Mouse (Mus musculus) cerebellum, postnatal 25 days (tissue): ENCODE measurements around the gene Vamp2.
A peak's percentile ranks its signal among the peaks of the same experiment; 100 is the strongest.

ENCODE experiments used
- DNase-seq, 2 experiments: peaks; one replicate each; pipeline ENCODE4 v3.0.0; 2021; ENCODE audit warnings: mixed read lengths in 2 of 2

Gene Vamp2

DNA sequence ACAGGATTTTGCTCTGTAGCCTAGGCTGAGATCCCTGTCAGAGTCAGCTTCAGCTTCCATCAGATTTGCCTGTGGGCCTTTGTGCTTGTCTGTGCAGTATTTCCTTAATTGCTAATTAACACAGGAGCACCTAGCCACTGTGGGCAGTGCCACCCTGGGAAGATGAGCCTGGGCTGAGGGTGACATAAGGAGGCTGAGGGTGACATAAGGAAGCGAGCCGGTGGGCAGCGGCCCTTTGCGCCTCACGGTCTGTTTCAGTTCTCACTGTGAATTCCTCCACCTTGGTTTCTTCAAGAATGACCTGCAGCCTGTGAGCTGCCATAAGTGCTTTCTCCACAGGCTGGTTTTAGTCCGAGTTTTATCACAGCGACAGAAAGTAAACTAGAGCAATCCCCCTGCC, 6.7 kb upstream of the Vamp2 start:
- DNase-seq: peak in 1 of 2 experiments; percentile 4

DNA sequence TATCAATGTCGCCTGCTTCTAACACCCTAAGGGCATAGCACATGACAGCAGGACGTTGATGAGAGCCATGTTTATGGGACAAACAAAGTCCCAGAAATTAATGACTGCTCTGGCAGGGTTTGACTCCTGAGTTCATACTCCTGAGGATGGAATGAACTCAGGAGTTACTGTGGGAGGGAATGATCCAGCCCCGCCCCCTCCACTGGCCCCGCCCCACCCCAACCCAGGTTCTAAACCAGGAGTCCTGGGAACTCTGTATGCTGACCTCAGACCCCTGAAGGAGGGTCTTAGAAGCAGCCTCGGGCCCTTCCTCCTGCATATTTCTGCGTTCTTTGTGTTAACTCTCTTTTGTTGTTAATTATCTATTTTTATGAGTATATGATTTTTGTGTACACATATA, 2.7 kb upstream of the Vamp2 start:
- peak in 1 of 2 experiments; percentile 3 for DNase-seq

DNA sequence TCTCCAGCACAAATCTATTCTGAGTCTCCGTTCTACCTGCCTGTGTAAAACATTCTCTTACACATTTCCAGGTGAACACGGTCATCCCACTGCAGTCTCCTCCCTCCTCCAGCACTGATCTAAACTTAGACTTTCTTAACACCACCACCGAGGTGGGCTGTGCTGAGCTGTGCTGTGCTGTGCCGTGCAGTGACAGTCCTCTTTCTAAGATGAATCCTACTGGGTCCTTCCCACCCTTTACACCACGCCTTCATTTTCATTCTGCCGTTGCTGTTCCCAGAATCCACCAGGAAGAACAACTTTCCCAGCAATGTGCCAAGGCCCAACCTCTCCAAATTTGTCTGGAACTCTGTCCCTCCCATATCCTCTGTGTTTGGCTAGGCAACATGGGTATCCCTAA, 1.9 kb upstream of the Vamp2 start:
- DNase-seq: peak in 1 of 2 experiments; percentile 2

DNA sequence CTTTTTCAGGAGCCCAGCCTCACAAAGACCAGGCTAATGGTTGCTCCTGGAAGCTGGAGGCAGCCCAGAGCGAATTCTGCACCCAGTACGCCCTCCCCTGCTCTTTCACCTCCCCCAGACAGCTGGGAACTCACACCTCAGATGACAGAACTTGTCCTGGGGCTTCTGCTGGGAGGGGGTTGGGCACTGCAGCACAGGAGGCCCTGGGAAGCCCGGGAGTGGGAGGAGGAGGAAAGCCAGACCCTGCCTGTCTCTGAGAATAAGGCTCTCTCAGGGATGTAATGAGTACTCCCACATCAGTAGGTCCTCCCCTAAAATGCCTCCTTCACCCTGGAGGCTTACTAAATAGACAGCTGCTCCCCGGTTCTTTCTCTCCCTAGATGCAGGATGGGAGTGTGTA, 1.2 kb upstream of the Vamp2 start:
- peak in 1 of 2 experiments; percentile 10 for DNase-seq

DNA sequence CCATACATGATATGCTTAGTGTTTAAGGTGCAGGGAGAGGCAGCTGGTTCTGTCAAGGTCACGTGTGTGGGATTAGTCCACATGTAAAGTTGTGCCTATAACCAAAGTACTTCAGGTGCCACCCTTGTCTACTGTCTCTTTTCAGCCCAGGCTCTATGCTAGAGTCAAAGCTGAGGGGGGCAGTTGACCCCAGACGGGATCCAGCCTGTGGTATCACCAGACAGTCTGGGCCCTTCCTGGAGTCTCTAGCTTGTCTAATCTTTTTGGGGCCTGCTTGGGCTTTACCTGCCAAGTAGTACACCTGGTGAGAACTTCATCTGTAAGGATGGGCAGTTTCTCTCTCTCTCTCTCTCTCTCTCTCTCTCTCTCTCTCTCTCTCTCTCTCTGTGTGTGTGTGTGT, 693 bp upstream of the Vamp2 start:
- peak in 1 of 2 experiments; percentile 15 for DNase-seq

DNA sequence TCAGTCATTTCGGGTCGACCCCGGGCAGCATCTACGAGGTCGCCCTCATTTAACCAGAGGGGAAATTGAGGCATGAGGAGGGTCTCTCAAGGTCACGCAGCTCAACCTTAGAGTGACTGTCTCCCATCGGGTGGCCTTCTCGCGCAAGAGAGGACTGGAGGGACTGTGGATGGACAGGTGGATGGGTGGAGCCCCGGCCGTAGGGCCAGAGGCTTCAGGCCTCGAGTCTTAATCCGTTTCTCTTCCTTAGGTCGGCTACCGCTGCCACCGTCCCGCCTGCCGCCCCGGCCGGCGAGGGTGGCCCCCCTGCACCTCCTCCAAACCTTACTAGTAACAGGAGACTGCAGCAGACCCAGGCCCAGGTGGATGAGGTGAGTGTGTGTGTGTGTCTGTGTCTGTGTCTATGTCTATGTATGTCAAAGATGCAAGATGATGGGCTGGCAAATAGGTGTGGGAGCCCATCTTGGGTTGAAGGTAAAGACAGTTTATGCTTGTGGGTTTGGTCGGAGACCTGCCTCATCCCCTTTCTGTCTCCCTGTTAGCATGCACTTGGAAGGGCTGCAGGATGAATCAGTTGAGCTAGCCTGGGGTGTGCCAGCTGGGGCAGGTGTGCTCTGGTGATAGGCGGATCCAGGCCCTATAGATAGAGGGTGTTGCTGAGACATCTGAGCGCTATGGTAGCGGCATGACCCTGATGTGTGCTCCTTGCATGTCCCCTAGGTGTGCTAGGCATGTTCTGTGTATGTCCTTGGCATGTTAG, 746 bp downstream of the Vamp2 start:
- peak in 1 of 2 experiments; percentile 39 for DNase-seq

DNA sequence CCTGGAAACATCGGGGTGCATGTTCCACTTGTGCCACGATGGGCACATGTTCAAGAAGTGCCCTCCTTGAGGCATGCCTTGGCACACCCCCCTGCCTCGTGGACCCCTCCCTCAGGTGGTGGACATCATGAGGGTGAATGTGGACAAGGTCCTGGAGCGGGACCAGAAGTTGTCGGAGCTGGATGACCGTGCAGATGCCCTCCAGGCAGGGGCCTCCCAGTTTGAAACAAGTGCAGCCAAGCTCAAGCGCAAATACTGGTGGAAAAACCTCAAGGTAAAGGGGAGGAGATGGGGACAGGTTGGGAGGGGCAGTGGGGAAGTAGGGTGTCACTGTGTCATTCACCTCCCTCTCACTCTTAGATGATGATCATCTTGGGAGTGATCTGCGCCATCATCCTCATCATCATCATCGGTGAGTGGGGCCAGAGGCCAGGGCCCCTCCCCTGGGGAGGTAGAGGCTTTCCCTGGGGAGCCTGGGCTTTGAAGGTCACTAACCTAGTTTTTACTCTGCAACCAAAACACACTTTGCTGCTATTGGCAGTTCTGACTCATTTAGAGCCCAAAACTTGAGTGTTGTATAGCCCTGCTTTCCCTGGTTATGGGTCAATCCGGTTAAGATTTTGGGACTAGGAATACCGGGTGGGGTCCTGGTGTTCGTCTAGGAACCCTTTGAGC, 1.5 kb downstream of the Vamp2 start:
- peak; percentile 33 to 54 for DNase-seq

DNA sequence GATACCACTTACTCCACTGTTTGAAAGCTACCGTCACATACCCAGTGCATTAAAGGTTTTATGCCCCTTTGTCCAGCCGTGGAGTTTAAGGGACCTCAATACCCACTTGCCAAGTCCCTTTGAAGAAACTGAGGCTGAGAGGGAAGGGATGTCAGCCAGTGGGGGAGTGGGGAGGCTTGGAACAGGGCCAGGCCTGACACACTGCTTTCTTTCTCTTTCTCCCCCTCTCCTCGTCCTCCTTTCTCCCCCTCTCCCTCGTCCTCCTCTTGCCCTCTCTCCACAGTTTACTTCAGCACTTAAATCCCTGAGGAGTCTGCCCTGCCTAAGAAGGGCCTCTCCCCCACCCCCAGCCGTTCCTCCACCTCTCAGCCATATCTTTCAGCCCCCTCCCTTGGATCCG, 2.1 kb downstream of the Vamp2 start:
- DNase-seq: peak in 1 of 2 experiments; percentile 49

DNA sequence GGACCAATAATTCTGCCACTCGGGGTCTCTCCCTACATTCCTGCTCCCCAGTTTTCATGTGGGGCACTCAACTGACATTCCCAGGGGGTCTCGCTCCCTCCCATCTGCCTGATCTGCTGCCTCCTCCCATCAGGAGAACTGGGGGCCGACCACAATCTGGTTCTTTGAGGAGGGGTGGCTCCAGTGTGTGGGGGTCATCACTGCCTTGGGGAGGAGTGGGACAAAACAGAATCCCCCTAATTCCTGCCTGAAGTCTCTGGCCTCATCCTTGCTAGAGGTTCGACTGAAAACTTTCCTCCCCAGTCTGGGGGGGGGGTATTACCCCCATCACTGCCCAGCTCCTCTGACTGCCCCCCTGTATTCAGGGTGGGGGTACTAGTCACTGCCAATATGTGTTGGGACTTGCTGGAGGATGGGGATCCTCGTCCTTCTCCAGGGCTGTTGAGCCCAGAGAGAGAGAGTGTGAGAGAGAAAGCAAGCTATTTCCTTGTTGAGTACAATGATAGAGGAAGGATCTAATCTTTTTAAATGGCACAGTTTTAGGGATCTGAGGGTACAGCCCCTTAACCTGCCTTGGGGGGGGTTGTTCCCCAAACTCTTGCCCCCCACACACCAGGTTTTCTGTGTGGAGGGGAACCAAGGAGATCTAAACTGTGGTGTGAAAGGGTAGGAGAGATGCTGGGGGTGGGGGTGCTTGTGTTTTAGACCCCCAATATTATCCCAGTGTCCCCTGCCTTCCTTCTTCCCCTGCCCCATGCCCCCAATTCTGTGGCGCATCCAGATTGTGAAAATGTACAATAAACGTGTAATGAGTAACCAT, 3.5 kb downstream of the Vamp2 start:
- no peak for DNase-seq

DNA sequence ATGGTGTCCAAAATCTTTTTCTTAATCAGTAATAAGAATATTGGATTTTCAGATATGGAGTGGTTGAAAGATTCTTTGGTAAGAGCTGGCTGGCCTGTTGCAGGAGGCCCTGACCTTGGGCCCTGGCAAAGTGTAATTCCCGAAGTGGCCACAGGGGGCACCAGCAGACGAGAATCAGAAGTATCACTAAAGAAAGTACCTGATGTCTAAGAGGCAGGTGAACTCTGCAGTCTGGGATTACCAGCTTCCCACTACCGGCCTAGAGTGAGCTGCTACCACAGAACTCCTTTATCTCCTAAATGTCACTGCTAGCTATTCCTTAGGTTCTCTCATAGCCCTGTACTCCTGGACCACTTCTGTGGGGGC, 4.1 kb downstream of the Vamp2 start:
- peak; percentile 93 to 94 for DNase-seq

DNA sequence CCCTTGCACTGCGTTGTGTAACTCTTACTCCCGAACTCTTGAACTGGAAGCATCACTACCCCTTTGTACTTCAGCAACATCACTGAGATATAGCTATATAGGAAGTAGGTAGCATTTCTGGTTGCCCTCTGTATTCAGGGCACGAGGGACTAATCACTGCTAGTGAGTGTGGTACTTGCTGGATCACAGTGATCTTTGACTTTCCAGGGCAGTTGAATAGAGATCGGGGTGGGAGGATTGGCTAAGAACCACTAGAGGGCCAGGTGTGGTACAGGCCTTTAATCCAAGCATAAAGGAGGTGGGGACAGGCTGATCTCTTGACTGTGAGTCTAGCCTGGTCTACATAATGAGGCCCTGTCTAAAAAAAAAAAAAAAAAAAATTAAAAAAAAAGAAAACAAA, 4.6 kb downstream of the Vamp2 start:
- no peak for DNase-seq

DNA sequence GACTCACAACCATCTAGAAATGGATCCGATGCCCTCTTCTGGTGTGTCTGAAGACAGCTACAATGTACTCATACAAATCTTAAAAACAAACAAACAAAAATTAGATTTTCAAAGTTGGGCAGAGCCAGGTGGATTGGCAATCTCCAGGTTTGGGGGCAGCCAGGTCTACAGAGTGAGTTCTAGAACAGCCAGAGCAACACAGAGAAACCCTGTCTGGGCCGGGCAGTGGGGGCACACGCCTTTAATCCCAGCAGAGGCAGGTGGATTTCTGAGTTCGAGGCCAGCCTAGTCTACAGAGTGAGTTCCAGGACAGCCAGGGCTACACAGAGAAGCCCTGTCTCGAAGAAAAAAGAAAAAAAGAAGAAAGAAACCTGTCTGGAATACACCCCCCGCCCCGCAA, 5.6 kb downstream of the Vamp2 start:
- peak; percentile 19 to 31 for DNase-seq

DNA sequence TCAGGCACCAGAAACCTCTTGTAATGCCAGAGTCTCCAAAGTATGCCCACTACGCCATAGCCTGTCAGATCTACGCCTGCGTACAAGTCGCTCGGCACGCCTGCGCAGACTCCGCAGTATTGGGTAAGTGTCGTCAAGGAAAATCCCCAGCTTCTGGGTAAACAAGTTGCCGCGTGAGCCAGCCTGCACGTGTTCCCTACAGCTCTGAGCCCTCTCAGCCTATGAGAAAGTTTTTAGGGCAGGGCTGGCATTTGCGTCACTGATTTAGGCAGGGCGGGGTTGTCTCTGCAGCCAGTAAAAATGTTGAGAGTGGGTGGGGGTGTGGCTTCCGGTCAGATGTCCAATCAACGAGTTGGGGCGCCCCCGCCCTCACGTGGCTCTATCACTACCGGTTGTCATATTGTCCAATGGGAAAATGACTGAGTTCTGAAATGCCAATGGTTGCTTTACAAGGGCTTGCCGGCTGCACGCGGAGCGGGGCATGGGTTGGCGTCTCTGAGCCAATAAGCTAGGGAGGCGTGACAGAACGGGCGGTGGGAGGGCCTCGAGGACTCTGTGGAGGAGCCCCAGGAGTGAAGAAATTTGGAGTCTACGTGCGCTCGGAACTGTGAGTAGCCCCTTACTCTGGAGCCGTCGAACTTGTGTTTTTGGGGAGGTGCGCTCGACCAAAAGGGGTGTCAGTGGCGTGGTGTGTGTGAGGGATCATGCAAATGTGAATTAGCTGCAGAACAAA, 6.6 kb downstream of the Vamp2 start, which contains the start of gene Per1:
Per1 (plus strand) TSS at position 521 of the 733 bp plus-strand sequence.
- peak; percentile 98 to 99 for DNase-seq

DNA sequence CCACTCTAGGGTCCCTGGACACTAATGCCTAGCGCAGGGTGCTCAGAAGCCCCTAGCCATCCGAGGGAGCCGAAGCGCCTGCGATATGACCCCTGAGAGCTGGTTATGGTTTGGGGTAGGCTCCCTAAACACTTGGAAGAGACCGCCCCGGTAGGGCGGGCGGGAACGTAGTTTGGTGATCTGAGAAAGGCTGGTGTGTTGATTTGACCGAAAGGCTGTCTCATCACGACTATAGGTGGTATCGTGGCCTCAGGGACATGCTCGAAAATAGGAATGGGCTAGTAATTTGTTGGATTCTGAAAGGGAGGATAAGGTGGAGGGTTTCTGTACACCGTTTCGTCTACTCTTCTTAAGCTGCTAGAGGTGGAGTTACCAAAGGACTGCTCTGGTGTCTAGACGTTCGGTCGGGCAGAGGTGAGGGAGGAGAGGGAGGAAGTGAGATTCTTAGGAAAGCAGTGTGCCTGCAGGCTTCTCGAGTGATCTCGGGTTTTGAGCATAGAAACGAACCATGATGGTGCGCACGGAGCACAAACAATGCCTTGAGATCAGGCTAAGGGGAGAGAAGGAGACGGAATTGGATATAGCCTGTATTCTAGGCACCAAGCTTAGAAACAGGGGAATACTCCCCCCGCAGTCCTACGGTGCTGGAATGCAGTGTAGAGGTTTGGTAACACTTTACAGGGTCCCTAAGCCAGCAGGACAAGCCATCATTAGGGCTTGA, 7.4 kb downstream of the Vamp2 start:
- DNase-seq: peak; percentile 33 to 35

DNA sequence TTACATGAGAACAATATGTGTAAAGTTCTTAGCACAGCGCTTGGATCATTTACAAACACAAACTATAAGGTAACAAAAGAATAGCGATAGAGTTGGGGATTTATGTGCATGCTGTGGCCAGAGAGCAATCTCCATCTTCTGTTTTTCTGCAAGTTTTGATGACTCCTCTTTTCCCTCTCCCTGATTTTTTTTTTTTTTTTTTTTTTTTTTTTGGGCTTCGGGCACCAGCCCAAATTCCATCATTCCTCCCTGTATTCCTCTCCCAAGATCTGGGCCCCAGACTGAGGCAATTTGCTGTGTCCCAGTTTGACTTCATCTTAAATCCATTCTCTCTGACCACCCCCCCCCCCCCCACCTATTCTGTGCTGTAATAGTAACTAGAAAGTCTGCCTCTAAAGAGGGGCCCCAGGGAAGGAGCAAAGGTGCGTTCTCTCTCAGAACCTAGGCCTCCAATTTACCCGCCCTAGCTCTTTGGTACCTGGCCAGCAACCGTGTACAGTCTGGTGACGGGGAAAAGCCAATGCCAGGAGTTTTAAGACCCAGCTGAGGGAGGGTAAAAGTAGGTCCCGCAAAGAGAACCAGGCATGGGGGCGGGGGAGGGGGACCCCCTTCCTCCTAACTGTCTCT, 8.2 kb downstream of the Vamp2 start:
- no peak for DNase-seq

DNA sequence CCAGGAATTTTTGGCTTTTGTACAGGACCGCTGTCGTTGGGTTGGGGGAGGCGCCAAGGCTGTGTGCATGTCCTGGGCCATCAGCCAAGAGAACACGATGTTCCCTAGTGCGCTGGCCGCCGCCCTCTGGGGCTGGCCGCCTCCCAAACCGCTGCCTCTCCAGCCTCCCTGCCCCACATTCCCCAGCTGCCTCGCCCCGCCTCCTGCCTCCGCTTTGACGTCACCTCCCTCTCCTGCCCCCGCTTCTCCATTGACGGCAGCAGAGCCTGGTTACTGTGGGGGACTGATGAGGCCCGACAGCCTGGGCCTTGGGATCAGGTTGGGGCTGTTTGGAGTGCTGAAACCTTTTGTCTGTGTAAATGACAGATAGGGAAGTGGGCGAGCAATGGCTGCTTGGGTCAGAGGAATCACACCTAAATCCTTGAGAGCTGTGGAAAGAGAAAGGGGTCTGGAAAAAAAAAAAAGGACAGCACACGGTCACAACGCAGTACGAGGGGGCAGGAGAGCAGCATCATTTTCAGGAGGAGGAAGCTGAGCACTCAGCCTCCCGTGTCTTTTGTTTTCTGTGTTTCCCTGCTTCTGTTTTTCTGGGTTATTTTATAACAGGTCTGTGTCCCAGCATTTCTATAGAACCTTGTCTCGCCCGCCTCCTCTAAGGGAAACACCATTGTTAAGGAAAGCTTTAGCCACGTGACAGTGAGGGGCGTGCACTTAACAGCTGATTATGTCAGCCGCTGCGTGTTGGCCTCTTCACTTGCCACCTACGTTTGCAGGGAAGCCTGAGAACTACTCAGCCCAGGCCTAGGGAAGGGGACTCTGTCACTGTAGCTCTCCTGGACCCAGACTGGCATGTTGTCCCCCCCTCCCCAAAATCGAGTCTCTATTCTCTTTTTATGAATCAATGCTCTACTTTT, 9.0 kb downstream of the Vamp2 start:
- peak; percentile 85 to 89 for DNase-seq

DNA sequence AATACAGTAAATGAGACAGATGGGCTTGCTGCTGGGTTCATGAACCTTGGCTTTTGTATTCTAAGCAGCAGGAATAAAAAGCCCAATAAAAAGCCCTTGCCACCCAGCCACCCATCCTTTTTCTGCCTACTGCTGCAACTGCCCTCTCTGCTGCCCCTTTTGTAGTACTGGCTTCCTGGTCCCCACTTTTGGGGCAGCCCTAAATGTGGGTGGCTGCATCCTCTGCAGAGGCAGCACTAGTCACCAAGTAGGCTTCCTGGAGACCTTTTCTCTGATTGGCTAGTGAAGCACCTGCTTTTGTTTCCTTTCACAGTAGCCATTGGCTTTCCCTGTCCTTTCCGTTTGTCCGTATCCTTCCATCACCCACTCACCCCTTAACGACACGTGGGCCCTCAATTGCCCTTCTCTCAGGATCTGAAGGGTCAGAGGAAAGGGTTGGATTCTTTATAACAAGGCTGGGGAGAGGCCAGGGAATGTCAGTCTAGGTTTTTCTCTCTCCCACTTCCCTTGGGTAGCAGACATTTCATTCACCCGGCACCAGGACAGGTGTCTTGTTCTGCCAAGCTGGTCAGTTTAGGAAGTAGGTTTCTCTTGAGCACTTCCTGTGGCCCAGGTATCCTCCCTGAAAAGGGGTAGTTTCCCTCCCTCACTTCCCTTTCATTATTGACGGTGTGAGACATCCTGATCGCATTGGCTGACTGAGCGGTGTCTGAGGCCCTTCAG, 9.9 kb downstream of the Vamp2 start:
- peak in 1 of 2 experiments; percentile 25 for DNase-seq

DNA sequence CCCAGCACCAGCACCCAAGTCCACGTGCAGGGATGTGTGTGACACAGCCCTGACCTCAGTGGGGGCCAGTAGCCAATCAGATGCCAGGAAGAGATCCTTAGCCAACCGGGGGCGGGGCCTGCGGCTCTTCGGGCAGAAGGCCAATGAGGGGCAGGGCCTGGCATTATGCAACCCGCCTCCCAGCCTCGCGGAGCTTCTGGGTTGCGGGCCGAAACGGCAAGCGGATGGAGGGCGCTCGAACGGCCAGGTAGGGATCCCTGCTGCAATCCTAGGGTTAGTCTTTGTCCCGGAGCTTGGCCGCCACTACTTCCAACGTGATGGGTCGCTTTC, 10.4 kb downstream of the Vamp2 start:
- DNase-seq: peak; percentile 100

DNA sequence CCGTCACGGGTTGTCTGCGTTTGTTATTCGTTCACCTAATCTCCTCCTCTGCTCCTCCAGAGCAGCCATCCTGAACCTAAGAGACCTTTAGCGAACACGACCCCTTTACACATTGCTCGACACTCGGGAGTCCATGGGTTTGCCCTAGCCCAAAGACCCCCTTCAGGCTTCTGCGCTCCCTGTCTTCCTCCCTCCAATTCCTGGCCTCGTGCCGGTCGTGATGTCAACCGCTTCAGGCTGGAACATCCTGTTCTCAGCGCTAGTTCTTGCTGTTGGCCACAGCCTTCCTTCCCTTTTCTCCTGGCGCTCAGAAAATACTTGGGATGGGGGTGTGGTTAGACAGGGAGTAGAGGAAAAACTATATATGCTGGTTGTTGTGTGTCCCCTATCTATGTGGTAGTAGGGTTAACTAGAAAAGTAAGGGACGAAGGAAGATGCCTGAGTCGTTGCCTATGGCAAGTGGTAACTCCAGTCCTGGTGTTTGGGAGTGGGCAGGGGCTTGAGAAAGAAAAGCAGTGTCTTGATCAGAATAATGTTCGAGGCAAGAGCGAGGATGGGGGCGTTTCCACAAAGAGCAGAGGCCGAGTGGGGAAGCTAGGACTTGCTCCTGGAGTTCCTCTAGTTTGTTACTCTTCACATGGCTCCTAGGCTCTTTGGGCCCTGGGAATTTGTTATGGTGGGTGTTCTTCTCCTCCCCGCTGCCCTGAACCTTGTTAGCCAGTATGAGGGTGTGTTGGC, 11.1 kb downstream of the Vamp2 start:
- peak in 1 of 2 experiments; percentile 82 for DNase-seq
